Mouse (Mus musculus) layer of hippocampus, adult 9-11 months (tissue): ENCODE data around the gene Ifna5.
"Not testable (repeated sequence)": the region's sequence is repeated elsewhere in the genome, so short reads cannot be mapped to it uniquely, and the experiment has no call there.

Experiments
- DNase-seq: peaks from one replicate; pipeline ENCODE4 v3.0.0; 2022

The Ifna5 gene

GRCm38 (mm10) chr4:88835225-88835624, at the start of gene Ifna5:
Gene Ifna5 (plus strand): TSS chr4:88835525.
- DNase-seq, result not testable (repeated sequence)

- DNase-seq, result peak; percentile 54
Measured at GRCm38 (mm10) chr4:88788402-88788801, 46.9 kb upstream of the Ifna5 start, which contains the start of gene Gm13277. Gene Gm13277 (plus strand): TSS chr4:88788632.

GRCm38 (mm10) chr4:88791250-88791649, 44.1 kb upstream of the Ifna5 start, which contains the start of gene Gm13278:
Gene Gm13278 (plus strand): TSS chr4:88791550.
- DNase-seq, result not testable (repeated sequence)

- DNase-seq, result peak; percentile 50
Measured at GRCm38 (mm10) chr4:88793936-88794675, 41.2 kb upstream of the Ifna5 start, which contains the start of gene Gm13275. Gene Gm13275 (plus strand): TSS chr4:88794487.

GRCm38 (mm10) chr4:88797097-88797496, 38.2 kb upstream of the Ifna5 start, which contains the start of gene Gm13279:
Gene Gm13279 (plus strand): TSS chr4:88797397.
- not testable (repeated sequence) for DNase-seq

GRCm38 (mm10) chr4:88799365-88799764, 36.0 kb upstream of the Ifna5 start, which contains the start of gene Gm13285:
Gene Gm13285 (plus strand): TSS chr4:88799665.
- not testable (repeated sequence) for DNase-seq

GRCm38 (mm10) chr4:88802954-88803353, 32.4 kb upstream of the Ifna5 start, which contains the start of gene Gm13287:
Gene Gm13287 (plus strand): TSS chr4:88803254.
- not testable (repeated sequence) for DNase-seq

GRCm38 (mm10) chr4:88805231-88805630, 30.1 kb upstream of the Ifna5 start, which contains the start of gene Gm13288:
Gene Gm13288 (plus strand): TSS chr4:88805531.
- not testable (repeated sequence) for DNase-seq

- not testable (repeated sequence) for DNase-seq
Measured at GRCm38 (mm10) chr4:88805761-88806160, 29.6 kb upstream of the Ifna5 start.

- no peak for DNase-seq
Measured at GRCm38 (mm10) chr4:88815928-88816327, 19.4 kb upstream of the Ifna5 start, which contains the start of gene Ifna7. Gene Ifna7 (plus strand): TSS chr4:88816228.

- DNase-seq, result no peak
Measured at GRCm38 (mm10) chr4:88819659-88820058, 15.7 kb upstream of the Ifna5 start, which contains the start of gene Ifna11. Gene Ifna11 (plus strand): TSS chr4:88819959.

- DNase-seq, result no peak
Measured at GRCm38 (mm10) chr4:88822995-88823394, 12.3 kb upstream of the Ifna5 start.

GRCm38 (mm10) chr4:88827116-88827515, 8.2 kb upstream of the Ifna5 start, which contains the start of gene Ifna6:
Gene Ifna6 (plus strand): TSS chr4:88827416.
- not testable (repeated sequence) for DNase-seq

GRCm38 (mm10) chr4:88830523-88830922, 4.8 kb upstream of the Ifna5 start:
- no peak for DNase-seq

GRCm38 (mm10) chr4:88838828-88839227, 3.5 kb downstream of the Ifna5 start:
- DNase-seq, result no peak

- no peak for DNase-seq
Measured at GRCm38 (mm10) chr4:88840058-88840457, 4.7 kb downstream of the Ifna5 start.

GRCm38 (mm10) chr4:88841438-88841911, 6.2 kb downstream of the Ifna5 start, which contains the start of gene Ifna4:
Gene Ifna4 (plus strand): TSS chr4:88841861.
- no peak for DNase-seq

- no peak for DNase-seq
Measured at GRCm38 (mm10) chr4:88845334-88845733, 10.0 kb downstream of the Ifna5 start.

GRCm38 (mm10) chr4:88849698-88850097, 14.4 kb downstream of the Ifna5 start, which contains the start of gene Ifna1:
Gene Ifna1 (plus strand): TSS chr4:88850087.
- no peak for DNase-seq

GRCm38 (mm10) chr4:88851026-88851763, 15.9 kb downstream of the Ifna5 start:
- DNase-seq, result no peak

- no peak for DNase-seq
Measured at GRCm38 (mm10) chr4:88859214-88859613, 23.9 kb downstream of the Ifna5 start.

- no peak for DNase-seq
Measured at GRCm38 (mm10) chr4:88863309-88863708, 28.0 kb downstream of the Ifna5 start.

GRCm38 (mm10) chr4:88864599-88864998, 29.3 kb downstream of the Ifna5 start:
- no peak for DNase-seq
